Mouse (Mus musculus) lung, adult 2 months (tissue): ENCODE results near the gene Apoc4. TPM values are rescaled to one million over a fixed set of nuclear protein-coding genes. Genes with fewer than 3 reads are reported as not detected.

Source experiments
- DNase-seq: peaks from one replicate; pipeline ENCODE4 v3.0.0; 2022
- H3K4me1 ChIP-seq: fragments of 200-500 bp; 2 replicates; pipeline ENCODE4 v1.6.1; 2011; ENCODE audit warnings: low read length; ENCODE audit not compliant: control insufficient read depth, insufficient read depth
- H3K4me3 ChIP-seq: fragments of 200-500 bp; replicated peaks from 2 replicates; pipeline ENCODE3; 2011; ENCODE audit warnings: low read depth, mild to moderate bottlenecking, control low read depth, low read length; ENCODE audit errors: extremely low read depth
- CTCF ChIP-seq: fragments of 200-500 bp; IDR thresholded peaks from 2 replicates; pipeline ENCODE4 v1.5.1; 2011; ENCODE audit warnings: mild to moderate bottlenecking, low read length, control low read depth; ENCODE audit not compliant: insufficient read depth
- POLR2A ChIP-seq: fragments of 200-500 bp; IDR thresholded peaks from 2 replicates; pipeline ENCODE4 v1.6.1; 2011; ENCODE audit warnings: low read depth, mild to moderate bottlenecking, control low read depth, low read length, borderline replicate concordance; ENCODE audit errors: extremely low read depth
- WGBS: fragments of 180-500 bp; shearing (Covaris S2); methylation state at CpG from one replicate; pipeline ENCODE4 v1.1.7; 2018; 5-methylcytosine and 5-hydroxymethylcytosine counted together
- polyA plus RNA-seq: library from polyadenylated mRNA; depleted of rRNA; stranded (reverse); fragments of >200 nt; gene quantifications from 2 replicates; pipeline ENCODE4 v1.2.3, GENCODE M21; 2012

Apoc4 gene
- polyA plus RNA-seq, 1 experiment: 1.4 TPM

DNA sequence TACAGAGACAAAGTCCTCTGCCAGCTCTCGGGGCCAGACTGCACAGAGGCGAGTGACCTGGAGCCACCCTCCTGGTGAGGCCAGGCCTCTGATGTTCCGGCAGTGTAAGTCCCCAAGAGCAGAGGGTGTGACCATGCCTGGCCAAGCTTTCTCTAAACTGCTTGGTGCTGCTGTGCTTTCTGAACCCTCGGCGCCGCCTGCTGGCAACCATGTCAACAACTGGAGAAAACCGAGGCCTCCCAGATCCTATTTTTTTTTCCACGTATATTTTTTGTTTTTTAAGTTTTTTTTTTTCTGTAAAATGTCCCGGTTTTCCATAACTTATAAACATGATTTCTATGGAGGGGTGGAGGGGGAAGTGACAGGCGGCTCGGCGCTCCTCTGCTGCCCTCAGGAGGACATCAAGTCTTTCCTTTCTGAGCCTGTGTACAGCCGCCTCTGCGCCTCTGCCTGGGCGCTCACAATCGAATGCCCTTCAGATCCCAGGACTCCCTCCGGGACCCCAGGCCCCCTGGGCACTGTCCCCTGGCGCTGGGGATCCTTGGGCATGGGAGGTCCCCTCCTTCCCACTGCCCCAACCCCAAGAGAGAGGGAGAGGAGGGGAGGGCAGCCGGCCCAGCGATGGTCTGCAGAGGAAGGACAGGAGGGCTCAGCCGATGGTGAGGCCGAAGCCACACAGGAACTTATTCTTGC, 19.9 kb upstream of the Apoc4 start:
- Histone ChIP-seq H3K4me1 (peaks cover 12% of the 10 kb centered on the region; the same call in 1 of the 2 replicates), H3K4me3 (no peak overlapping the region)
- TF ChIP-seq POLR2A: no peak
- peak; percentile 70 for TF ChIP-seq CTCF
- peak; percentile 69 for DNase-seq
- WGBS: 32% methylated on average over 22 of the region's 22 CpGs

DNA sequence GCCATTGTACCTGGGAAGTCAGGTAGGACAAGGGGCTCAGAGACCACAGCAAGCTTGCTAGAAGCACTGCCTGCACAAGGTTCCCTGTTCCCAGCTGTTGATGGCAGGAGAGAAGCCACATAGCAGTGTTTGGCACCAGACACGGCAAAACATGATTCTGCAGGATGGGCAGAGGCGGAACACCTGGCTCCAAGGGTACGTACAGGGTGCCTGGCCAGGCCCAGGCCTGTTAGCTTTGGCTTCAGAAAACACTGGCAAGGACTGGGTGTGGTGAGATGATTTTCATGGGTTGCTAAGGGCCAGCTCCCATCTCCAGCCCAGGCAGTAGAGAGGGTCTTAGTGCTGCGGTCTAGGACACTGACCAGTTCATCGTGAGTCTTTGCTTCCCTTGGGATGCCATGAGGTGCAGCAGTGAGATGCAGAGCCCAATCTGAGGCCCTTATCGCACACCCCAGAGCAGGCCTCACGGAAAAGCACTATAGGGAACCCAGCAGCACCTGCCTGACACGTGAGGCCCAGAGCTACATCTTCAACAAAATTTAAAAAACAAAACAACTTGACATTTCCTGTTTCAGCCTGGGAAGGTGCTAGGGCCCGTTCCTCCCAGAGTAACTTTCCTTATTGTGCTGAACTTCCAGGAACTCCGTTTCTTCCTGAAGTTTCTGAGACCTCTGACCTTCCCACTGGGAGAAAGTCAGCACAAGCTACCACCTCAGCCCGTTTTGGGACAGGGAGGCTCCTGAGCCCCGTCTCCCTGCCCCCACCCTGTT, 19.2 kb upstream of the Apoc4 start:
- peak; percentile 30 for DNase-seq
- Histone ChIP-seq H3K4me1 (peaks cover 12% of the 10 kb centered on the region; the same call in 1 of the 2 replicates), H3K4me3 (no peak overlapping the region)
- WGBS: 49% methylated on average over 12 of the region's 12 CpGs
- no peak for TF ChIP-seq POLR2A
- TF ChIP-seq CTCF: no peak

DNA sequence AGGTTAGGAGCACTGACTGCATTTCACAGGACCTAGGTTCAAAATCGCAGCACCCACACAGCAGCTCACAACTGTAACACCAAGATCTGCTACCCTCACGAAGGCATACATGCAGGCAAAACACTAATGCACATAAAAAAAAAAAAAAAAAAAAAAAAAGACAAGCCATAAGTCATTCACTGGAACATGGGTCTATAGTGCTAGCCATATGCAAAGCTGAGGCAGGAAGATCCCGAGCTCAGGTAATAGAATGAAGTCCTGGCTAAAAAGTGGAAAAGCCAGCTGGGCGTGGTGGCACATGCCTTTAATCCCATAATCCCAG, 18.5 kb upstream of the Apoc4 start:
- TF ChIP-seq POLR2A: no peak
- TF ChIP-seq CTCF: no peak
- Histone ChIP-seq H3K4me1 (peaks cover 12% of the 10 kb centered on the region; the same call in 1 of the 2 replicates), H3K4me3 (no peak overlapping the region)
- 82% methylated on average over 4 of the region's 4 CpGs for WGBS
- DNase-seq: no peak

DNA sequence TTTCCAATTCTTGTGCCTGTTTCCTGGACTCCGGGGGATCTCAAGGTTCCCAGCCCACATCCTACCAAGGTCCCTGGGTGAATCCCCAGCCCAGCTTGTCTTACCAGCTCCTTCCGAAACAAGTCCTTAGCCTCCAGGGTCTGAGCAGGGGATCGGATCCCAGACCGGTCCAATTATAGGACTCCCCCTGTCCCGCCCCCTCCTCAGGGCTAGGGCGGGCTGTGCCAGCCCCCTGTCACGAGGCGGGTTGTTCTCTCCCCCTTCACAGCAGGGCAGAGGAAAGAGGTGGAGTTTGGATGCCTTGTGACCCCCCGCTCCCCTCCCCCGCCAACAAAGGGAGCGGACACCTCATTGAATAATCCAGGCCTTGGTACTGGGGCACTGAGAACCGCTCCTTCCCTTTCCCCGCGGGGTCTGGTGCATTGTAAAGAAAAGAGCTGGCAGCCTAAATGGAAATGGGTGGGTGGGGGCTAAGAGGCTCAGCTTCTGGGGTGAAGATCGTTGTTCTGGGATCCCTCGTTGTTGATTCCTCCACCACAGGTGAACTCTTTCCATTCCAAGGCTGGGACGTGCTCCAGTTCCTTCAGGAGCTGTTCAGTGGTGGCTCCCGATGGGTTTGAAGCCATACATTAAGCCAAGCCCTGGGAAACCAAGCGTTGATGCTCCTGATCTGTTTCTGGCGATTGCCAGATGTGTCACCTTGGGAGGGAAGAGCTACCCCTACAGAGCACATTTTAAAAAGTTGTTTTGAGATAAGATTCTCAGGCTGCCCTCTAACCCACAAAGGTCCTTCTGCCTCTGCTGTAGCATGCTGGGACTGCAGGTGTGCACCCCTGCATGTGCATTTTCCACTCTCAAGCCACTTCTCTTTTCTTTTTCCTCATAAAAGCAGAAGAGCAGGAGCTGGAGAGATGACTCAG, 17.9 kb upstream of the Apoc4 start, which contains the start of gene Apoe:
TSS of gene Apoe (minus strand) at position 282 of the 920 bp plus-strand sequence.
- peak within 1 kb of the TSS; percentile 51 for H3K4me3 ChIP-seq
- peak; percentile 41 for DNase-seq
- 8% methylated on average over 20 of the region's 20 CpGs for WGBS
- peaks cover 12% of the 10 kb centered on the region; the same call in 1 of the 2 replicates for H3K4me1 ChIP-seq
- TF ChIP-seq CTCF: no peak
- peak; percentile 58; the same call in 1 of the 2 replicates for TF ChIP-seq POLR2A

DNA sequence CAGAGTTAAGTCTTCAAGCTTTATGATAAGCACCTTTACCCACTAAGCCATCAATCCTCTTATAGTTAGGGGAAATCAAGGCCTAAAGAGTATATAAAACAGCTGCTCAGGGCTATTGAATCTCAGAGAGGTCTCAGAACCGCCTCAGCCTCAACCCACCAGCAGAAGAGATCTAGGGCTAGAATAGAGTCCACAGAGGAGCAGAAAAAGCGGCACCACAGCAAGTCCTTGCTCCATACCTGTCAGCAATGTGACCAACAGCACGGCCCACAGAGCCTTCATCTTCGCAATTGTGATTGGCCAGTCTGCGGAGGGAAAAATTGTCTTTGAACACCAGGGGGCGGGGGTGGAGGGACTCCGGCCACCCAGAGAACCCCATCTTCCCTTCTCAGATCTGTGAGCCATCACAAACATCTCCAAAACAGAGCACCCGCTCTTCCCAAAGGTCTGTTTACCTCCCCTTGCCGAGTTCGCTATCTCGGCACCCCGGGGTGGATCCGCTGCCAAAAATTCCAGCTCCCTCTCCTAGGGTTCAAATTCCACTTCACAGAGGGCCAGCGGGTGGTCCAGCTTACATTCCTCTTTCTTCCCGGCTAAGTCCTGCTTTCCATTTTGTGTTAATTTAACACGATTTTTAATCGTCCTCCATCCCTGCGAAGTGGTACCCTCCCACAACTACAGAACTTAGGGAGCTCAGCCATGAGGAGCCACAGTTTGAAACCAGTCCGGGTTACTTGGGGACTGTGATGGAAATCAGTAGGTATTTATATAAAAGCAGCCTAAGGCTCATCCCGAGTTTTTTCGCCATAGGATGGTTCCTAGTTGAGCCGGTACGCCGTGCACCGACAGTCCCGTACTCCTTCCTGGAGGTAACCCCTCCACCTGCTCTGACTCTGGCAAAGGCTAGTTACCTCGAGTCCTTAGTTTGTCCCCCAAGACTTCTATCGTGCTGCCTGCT, 16.9 kb upstream of the Apoc4 start:
- Histone ChIP-seq H3K4me3 (peak overlapping the region; percentile 51), H3K4me1 (peaks cover 15% of the 10 kb centered on the region)
- no peak for DNase-seq
- TF ChIP-seq CTCF (peak; percentile 13; the same call in 1 of the 2 replicates), POLR2A (no peak)
- 8% methylated on average over 28 of the region's 28 CpGs for WGBS

DNA sequence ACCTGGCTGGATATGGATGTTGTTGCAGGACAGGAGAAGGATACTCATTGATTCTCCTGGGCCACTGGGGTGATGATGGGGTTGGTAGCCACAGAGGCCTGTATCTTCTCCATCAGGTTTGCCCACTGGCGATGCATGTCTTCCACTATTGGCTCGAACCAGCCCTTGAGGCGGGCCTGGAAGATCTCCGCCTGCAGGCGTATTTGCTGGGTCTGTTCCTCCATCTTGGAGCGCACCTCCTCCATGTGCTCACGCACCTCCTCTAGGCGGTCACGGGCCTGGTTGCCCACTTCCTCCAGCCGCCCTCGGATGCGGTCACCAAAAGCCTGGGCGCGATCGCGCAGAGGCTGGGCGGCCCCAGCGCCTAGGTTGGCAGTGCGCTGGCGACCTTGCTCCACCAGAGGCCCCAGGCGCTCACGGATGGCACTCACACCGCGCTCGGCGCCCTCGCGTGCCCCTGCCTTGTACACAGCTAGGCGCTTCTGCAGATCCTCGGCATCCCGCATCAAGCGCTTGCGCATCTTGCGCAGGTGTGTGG, 15.1 kb upstream of the Apoc4 start:
- TF ChIP-seq CTCF (no peak), POLR2A (no peak)
- H3K4me3 ChIP-seq: no peak overlapping the region
- WGBS: 97% methylated on average over 34 of the region's 34 CpGs
- no peak for DNase-seq
- H3K4me1 ChIP-seq: peaks cover 17% of the 10 kb centered on the region

DNA sequence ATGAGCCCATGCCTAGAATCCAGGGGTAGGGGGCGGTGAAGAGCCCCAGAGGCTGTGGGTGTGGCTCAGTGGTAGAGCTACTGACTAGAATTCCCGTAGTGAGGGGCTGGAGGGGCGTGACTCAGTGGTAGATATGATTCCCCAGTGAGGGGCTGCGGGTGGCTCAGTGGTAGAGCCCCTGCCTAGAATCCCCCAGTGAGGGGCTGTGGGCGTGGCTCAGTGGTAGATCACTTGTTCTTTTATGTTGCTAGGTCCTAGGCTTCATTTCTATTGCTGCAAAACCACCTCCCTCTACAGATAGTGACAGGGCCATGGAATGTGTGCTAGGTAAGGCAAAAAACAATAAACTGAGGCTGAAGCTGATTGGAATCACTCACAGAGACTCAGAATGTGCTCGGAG, 14.6 kb upstream of the Apoc4 start:
- H3K4me1 ChIP-seq: peaks cover 16% of the 10 kb centered on the region
- 90% methylated on average over 6 of the region's 6 CpGs for WGBS
- H3K4me3 ChIP-seq: no peak overlapping the region
- no peak for TF ChIP-seq CTCF
- no peak for TF ChIP-seq POLR2A
- DNase-seq: no peak

DNA sequence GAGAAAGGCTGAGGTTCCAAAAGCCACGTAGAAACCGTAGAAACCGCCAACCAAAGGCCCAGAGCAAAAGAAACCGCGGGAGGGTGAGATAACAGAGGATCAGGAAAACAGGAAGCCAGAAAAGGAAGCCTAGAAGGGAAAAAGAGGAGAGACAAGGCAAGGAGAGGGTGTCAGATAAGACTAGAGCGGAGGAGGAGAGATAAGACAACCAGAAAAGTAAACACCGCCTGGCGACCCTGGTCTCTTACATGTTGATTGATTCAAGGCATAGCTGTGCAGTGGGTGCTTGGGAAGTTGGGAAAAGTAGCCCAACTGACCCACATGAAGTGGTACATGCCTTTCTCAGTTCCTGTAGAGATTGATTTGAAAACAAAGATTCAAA, 13.9 kb upstream of the Apoc4 start:
- TF ChIP-seq CTCF (no peak), POLR2A (no peak)
- DNase-seq: no peak
- 22% methylated on average over 8 of the region's 8 CpGs for WGBS
- H3K4me3 ChIP-seq: no peak overlapping the region
- peaks cover 10% of the 10 kb centered on the region for H3K4me1 ChIP-seq
